Mouse (Mus musculus): ENCODE results near the gene Zfp362.
A peak's percentile ranks its signal among the peaks of the same experiment; 100 is the strongest.

Gene Zfp362

DNA sequence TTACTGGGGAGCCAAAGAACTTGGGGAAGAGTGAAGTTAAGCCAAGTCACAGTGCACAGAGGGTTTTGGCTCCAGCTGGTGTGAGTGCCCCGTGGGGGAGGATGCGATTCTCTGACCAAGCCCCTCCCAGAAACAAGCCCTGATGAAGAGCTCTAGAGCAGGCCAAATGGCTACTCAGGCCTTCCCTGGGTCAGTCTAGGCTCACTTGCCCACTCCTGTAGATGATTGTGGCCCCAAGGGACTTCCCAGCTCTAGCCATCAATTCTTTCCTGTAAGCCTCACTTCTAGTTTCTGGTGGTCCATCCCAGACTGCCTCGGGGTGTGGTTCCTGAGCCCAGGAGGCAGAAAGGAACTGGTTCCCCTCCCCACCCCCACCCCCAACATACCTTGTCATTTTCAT, 50.8 kb downstream of the Zfp362 start, which contains the start of gene A3galt2:
Gene A3galt2, plus strand, starts transcription at position 301 of the 400 bp plus-strand sequence.
- DNase-seq = no peak

GRCm38 (mm10) chr4:128753571-128753970, 52.3 kb downstream of the Zfp362 start:
- DNase-seq = no peak

GRCm38 (mm10) chr4:128752031-128752757, 53.7 kb downstream of the Zfp362 start:
- DNase-seq = no peak

DNA sequence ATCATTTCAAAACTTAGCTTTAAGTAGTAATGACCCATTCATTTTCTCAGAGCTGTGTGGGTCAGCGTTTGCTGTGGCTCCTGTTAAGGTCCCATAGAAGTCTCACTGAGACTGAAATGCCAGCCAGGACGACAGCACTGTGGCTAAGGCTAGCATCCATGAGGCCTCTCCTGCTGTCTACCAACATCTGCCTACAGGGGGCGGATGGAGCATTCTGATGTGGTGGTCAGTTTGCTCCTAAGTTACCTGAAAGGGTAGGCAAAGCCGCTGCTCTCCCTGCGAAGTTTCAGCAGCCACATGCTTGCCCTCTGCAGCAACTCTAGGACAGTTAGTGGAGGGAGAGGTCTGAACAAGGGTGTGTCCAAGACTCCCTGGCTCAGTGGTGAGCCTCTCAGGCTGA, 54.8 kb downstream of the Zfp362 start:
- peak; percentile 31 for DNase-seq

DNA sequence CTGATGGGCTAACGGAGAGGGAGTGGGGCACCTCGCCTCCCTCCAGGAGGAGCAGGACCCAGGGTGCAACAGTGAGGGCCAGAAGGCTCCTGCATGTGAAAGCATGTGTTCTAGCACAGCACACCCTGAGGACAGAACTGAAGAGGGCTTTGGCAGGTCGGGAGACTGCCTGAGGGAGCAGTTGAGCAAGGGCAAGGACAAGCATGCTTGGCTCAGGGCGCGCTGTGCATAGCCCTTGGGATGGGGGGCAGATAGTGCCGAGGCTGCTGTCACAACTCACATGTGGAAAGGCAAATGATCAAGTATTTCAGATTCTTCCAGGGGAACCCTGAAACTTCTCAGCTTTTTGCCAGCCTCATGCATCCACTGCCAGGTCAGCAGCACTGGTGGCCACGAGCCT, 57.5 kb downstream of the Zfp362 start:
- no peak for DNase-seq

DNA sequence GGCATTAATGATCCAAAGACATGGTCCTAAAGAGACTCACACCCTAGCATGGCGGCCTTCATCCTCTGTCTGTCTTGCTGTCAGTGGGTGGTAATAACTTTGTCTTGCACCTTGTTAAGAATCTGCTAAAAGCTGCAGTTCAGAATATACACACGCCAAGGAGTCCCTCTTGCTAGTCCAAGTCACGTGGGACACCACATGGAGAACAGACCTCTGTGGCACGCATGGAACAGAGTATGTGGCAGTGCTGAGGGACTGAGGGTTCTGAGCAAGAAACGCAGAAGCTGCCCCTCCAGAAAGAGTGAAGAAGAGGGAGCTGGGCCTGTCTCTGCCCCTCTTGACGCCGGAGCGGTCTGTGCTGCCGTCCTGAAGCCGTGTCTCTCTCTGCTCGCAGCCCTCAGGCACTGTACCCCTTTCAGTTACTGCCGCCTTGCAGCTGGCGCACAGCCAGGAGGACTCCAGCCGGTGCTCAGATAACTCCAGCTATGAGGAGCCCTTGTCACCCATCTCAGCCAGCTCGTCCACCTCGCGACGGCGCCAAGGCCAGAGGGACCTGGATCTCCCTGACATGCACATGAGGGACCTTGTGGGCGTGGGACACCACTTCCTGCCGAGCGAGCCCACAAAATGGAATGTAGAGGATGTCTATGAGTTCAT, 58.1 kb downstream of the Zfp362 start:
- DNase-seq = no peak

GRCm38 (mm10) chr4:128745160-128745559, 60.7 kb downstream of the Zfp362 start:
- DNase-seq = no peak

DNA sequence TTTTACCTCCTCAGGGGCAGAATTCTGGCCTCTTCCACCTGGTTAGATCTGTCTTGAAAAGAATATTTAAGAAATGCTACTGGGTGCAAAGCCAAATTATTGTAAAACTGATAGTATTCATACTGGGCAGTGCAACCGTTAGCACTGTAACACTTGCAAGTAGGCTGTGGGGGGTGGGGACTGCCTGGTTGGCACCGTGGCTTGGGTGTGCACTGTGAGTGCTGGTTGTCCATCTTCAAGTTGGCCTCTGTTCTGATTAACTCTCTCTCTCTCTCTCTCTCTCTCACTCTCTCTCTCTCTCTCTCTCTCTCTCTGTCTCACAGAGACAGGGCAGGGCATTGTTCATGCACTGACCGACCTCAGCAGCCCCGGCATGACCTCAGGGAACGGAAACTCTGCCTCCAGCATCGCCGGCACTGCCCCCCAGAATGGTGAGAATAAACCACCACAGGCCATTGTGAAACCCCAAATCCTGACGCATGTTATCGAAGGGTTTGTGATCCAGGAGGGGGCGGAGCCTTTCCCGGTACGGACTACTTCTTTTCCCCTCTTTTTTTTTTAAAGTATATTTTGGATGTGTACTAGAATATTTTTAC, 62.7 kb downstream of the Zfp362 start:
- DNase-seq = no peak

DNA sequence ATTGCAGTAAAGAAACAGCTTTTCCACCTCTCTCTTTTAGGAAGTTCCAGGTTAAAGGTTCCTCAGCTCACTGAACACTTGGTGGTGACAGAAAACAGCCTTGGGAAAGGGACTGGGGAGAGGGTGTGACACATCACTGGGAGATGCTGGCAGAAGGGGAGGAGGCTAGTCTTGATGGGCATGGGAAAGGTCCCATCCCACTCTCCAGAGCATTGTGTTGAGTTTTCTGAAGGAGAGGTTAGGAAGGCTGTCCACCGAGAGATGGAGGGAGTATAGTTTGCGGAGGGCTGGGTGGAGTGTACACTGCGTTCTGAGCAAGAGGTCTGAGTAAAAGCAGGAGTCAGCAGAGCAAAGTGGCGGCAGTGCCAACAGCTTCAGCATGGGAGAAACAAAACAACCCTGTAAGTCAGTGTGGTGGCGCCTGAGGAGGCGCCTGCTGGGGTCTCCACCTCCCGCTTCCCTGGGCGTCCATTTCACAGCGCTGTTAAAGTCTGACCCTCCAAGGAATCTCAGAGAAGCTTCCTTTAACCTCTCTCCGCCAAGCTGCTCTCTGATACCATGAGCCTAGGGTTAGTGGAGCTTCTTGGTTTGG, 63.4 kb downstream of the Zfp362 start:
- DNase-seq = no peak

GRCm38 (mm10) chr4:128741906-128742305, 63.9 kb downstream of the Zfp362 start:
- DNase-seq = no peak

GRCm38 (mm10) chr4:128740878-128741277, 65.0 kb downstream of the Zfp362 start:
- no peak for DNase-seq

- no peak for DNase-seq
These were observed 67.8 kb downstream of the Zfp362 start for GRCm38 (mm10) chr4:128737825-128738610.

GRCm38 (mm10) chr4:128737137-128737589, 68.7 kb downstream of the Zfp362 start:
- DNase-seq = no peak

GRCm38 (mm10) chr4:128734721-128735671, 70.8 kb downstream of the Zfp362 start:
- DNase-seq = peak; percentile 66

DNA sequence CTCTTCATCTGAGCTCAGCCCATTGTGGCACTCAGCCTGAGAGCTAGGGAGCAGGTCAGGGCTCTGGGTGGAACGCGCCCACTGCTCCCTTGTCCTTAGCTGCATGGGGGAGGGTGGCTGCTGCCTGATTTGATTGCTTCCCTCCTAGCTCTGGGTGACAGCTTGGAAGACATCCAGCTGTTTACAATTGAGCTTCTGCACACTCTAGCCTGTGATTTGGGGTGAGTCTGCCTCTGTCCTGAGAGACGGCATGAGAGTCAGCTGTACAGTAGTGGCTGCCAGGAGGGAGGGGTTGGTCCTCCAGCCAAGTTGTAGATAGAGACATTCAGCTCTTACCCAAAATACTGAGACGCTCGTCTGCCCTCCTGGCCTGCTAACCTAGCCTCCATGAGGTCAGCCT, 71.6 kb downstream of the Zfp362 start:
- peak; percentile 89 for DNase-seq

- peak; percentile 80 for DNase-seq
These were observed 72.3 kb downstream of the Zfp362 start for GRCm38 (mm10) chr4:128733496-128733895.

GRCm38 (mm10) chr4:128732794-128733193, 73.1 kb downstream of the Zfp362 start:
- DNase-seq = no peak

DNA sequence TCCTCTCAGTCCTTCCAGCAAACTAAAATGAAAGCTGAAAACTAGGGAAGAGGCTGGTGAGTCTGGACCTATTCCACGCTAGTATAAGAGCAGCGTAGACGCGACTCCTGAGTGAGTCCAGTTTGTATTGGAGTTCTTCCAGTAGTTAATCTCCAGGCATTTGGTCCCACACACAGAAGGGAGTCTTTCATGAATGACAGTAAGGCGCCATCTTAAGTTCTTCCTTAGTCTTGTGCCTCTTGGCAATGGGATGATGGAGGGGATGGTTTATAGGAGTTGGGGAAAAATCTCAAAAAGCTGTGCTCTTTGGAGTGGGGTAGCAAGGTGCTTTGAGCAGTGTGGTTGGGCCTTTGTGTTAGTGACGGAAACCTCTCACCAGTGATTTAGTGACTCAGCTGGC, 75.6 kb downstream of the Zfp362 start:
- no peak for DNase-seq

DNA sequence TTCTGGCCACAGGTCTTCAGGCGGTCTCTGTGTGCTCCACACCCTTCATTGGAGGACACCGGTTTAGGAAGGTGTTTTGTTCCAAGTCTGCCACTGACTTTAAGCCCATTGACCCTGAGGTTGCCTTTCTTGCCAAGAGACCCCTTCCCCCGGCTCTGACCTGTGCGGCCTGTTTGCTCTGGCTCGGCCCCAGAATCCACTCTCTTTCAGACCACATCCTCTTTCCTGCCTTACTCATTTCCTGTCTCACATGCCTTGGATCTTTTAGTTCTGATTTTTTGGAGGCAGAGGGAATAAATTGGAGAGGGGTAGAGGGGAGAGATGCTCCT, 76.2 kb downstream of the Zfp362 start:
- peak; percentile 58 for DNase-seq

DNA sequence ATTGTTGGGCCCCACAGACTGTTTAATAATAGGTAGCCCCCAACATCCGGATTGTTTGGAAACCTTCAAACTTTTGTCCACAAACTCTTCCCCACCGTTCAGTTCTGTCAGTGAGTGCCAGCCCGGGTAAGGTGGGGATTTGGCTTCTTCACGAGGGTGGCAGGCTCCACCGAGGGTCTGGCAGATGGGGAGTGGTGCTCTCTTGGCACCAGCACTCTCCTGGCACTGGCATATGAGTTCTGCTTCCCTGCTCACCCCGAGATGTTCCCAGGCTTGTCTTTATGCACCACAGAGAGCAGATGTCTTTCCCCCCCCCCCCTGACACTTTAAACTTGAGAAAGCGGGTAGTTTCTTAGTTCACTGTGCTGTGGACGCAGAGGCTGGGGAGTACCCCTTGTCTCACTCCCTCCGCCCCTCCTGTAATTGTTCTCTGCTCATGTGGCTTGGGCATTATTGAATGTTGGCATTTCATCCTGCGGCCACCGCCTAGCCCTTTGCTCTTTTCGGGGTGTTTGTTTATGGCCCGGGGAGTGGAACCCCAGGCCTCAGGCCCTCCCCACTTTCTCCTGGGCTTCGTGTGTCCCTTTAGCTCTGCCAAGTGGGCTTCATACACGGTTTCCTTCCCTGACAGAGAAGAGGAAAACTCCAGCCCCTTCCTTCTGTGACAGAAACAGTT, 76.7 kb downstream of the Zfp362 start:
- peak; percentile 46 for DNase-seq

- no peak for DNase-seq
These were observed 77.4 kb downstream of the Zfp362 start for GRCm38 (mm10) chr4:128728431-128728851.
